Mouse (Mus musculus): ENCODE data around the gene CN725425.

Gene CN725425

DNA sequence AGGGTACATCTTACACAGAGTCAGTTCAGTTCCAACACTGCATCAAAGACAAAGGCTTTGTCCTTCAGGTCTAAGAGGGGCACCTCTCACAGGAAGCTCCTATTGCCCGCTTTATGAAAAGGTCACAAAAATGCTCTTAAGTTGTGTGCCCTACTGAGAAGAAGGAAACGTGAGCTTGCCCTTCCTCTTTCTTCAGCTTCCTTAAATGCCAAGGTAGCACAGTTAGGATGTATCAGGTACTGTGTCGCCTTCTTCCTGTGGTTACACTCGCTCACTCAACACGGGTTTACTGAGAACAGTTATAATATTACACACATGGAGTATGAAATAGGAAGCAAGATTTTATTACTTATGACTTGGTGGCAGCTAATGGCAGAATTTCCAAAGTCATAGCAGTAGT is 38.0 kb downstream of the CN725425 start:
- no peak for DNase-seq

DNA sequence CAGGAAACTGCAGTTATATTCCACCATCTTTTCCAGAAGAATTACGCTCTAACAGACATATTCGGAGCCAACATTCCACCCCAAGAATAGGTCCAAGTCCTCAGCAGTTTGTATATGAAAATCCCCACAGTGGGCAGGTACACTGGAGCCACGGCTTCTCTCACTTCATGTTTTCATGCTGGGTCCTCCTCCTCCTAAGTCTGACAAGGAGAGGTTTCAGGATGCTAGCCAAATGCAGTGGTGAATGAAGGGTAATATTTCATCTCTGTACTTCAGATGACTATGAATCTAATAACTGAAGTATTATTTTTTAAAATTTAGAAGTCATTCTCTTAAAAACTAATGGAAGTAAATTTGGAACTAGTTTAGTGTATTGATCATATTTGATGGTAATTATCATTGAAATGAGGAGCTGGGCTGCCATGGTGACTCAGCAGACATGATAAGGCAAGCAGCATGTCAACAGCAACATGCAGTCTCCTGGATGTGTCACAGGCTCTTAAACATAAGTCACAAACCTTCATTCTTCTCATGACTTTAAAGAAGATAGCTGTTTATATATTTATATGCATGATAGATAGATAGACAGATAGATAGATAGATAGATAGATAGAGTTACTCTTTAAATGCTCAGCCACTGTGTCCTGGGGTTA is 41.5 kb downstream of the CN725425 start:
- DNase-seq: no peak

DNA sequence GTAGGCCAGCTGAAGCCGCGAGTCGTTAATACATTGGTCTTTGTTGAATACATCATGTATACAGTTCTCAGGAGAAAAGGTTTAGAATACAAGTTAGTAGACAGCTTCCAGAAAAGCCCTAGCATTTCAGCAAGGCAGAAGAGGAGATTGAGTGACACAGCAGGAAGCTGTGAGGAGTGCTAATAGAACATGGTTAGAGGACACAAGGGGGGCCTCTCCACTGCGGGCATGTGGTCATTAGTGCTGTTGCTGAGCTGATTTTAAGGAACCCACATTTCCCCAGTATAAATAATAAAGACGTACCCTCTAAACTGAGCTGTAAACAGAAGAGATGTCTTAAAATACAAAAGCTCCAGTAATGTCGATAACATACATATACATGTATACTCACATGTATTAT is 51.5 kb downstream of the CN725425 start:
- DNase-seq: no peak

DNA sequence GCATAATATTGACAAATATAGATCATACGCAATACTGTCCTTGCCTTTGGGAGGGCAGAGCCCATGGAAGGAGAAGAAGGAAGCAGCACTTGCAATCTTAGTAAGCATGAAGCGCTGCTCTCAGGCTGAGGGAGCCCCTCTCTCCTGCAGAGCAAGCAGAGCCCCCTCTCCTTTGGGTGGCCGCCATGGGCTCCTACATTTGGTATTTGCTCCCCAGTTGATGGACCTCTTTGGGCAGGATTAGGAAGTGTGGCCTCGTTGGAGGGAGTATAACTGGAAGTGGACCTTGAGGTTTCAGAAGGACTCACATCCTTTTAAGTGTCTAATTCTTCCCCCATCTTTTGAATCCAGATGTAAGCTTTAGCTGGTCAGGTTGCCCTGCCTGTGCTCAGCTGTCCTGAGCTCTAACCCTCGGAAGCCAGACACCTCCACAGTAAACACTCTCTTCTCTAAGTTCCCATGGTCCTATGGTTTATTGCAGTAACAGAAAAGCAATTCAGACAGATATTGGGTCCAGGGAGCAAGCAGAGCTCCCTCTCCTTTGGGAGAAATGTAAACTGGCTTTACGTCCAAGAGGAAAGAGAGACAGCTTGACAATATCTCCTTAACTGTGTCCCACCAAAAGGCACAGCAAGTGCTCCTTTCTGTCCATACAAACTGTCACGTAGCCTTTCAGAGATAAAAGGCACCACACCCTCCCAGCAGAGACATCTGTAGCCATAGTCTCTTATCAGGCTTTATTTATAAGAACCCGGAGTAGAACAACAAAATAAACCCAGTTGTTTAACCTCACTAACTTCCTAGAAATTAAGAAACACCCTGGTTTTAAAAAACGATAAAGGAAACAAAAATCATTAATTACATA is 52.5 kb downstream of the CN725425 start:
- no peak for DNase-seq

DNA sequence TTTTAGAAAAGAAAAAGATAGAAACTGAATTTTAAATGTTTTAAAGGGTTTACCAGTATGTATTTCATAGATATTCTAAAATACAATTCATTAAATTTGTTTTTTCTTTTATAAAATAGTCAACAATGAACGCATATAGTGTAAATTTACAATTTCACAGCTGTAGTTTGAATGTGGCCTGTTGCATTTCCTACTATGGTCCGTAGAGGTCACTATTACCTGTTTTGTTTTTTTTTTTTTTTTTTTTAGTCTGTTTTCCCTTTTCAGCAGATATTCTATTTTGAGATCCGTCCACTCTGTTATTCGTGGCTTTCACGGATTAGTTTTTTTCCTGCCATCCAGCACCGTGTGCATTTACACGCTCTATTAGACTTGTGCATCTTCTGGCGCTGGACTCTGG is 53.7 kb downstream of the CN725425 start:
- no peak for DNase-seq

DNA sequence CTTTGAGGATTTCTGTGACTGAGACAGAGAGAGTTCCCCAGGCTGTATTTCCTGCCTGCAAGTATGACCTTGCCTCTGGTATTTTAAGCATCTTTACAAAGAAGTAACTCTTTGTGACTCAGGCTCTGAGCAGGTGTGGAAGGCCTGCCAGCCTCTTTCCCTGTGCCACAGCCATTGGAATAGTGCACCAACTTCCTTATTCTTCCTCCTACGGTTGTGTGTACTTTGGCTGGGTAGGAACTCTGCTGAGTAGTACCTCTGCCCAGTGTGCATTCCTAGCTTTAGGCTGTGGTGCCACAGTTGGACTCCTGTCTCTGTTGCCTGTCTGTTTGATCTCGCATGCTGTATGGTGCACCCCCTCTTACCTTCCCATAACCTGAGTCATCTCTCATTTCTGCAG is 56.0 kb downstream of the CN725425 start:
- no peak for DNase-seq

DNA sequence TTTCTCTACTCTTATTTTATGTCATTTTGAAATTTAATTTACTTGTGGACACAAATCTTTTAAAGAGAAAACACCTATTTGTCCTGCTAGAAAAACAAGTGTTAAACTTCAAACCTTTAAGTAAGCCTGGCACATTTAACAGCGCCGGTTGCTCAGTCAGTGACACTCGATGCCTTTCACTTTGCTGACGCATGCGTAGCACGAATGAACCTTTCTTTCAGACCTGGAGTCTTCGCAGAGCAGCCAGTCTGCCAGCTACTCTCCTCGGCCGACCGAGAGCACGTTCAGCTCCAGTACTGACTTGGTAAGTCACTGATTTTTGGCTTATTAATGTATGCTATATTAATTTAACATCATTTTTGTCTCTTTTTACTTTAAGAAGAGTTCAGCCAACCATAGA is 57.8 kb downstream of the CN725425 start:
- DNase-seq: no peak

DNA sequence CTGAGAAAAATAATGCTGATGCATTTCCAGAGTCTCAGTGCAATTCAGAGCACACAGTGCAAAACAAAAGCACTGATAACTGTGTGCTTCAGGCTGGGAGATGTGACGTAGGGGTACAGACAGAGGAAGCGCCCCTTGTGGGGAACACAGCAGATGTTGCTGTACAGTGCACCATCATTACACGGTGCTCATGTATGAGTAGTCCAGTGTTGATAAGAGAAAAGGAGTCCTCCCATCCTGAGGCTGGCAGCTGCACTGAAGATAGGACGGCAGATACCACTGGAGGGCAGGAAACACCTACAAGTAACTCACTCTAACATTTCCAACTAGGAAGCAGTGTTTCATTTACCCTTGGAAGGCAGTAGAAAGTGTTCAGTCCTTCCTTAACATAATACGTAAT is 61.3 kb downstream of the CN725425 start:
- DNase-seq: no peak

DNA sequence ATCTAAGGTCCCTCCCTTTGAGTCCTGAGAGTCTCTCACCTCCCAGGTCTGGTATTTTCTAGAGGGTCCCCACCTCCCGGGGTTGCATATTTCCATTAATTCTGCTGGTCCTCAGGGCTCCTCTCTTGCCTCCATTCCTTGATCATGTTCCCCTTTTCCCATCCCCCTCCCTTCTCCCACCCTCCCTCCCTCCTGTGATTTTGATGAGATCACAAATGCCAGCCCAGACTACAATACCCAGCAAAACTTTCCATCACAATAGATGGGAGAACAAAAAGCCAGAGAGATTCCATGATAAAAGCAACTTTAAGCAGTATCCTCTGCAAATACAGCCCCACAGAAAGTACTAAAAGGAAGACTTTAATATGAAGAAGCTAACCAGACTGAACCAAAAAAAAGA is 64.6 kb downstream of the CN725425 start:
- no peak for DNase-seq

DNA sequence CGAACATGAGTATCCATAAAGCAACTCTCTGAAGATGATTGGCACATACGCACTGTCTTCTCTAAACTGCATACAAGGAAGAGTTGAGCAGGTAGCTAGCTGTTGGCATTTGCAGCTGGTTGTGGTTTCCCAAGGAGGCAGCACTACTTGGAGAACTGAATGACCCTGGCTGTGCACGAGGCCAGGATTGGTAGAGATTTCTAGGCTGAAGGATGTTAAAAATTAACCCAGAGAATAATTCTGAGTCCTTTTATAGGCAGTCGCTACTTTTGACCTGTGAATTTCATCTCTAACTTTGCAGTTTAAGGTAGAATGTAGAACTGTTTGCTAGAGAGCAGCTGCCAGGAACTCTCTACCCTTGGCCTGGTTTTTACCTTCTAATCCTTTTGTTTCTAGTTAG is 69.2 kb downstream of the CN725425 start:
- no peak for DNase-seq

DNA sequence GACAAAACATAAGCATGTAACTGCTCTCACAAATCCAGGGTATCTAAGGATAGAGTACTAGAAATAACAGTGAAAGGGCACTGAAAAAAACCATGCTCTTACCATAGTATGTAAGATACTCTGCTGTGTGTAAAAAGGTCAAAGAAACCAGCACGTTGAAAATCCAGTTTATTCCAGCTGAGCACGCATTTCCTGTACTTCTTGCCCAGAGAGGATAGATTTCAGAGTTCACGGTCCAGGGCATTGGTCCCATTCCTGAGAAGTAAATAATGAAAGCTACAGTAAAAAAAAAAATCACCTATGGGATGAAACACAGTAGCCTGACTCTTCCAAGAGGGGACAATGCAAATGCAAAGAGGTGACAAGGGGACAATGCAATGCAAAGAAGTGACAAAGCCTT is 76.7 kb downstream of the CN725425 start:
- no peak for DNase-seq

DNA sequence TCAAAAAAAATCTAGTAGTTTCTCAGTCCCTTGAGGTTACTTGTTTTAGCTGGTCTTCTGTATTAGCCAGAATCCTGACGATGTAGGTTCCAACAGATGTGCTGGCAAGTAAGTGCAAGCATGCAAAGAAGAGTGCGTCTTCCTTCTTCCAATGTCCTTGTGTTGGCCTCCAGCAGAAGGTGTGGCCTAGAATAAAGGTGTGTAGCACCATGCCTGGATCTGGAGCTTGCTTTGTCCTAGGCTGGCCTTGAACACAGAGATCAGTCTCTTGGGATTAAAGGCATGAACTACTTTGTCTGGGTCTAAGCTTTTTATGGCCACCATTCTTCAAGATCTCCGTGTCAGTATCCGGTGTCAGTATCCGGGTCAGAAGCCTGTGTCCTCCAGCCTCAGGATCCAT is 80.3 kb downstream of the CN725425 start:
- no peak for DNase-seq

DNA sequence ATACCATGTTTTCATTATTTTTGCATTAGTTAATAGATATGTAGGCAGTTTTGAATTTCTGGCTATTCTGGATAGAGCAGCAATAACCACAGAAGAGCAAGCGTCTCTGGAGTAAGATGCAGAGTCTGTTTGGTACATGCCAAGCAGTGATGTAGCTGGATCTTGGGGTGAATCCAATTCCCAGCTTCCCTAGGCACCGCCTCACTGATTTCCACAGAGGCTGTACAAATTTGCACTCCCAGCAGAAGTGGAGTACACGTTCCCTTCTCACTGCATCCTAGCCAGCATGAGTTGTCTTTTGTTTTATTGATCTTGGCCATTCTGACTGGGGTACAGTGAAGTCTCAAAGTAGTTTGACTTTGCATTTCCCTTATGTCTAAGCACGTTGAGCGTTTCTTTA is 82.2 kb downstream of the CN725425 start:
- no peak for DNase-seq

DNA sequence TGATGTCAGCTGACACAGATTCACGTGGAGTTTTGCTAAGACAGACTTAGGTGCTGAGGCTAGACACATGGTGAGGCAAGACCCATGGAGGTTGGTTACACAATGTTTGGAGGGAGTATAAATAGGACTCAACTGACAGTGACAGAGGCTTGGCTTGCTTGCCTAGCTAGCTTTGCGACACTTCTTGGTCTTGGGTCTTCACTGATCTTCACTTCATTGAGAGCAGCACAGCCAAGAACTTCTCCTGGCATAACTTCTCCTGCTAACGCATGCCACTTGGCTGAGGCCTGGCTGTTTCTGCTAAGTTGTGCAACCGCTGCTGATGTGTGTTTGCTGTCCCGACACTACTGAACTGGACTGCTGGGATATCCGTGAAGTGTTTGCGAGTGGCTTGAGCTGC is 83.5 kb downstream of the CN725425 start:
- no peak for DNase-seq

DNA sequence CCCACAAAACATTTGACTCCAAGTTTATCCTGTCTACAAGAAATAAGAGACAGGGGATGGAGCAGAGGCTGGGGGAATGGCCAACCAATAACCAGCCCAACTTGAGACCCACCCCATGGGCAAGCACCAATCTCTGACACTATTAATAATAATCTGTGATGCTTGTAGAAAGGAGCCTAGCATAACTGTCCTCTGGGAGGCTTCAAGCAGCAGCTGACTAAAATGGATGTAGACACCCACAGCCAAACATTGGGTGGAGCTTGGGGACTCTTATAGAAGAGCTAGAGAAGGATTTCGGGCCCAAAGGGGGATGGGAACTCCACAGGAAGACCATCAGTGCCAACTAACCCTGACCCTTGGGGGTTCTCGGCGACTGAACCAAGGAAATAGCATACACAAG is 84.1 kb downstream of the CN725425 start:
- DNase-seq: no peak

DNA sequence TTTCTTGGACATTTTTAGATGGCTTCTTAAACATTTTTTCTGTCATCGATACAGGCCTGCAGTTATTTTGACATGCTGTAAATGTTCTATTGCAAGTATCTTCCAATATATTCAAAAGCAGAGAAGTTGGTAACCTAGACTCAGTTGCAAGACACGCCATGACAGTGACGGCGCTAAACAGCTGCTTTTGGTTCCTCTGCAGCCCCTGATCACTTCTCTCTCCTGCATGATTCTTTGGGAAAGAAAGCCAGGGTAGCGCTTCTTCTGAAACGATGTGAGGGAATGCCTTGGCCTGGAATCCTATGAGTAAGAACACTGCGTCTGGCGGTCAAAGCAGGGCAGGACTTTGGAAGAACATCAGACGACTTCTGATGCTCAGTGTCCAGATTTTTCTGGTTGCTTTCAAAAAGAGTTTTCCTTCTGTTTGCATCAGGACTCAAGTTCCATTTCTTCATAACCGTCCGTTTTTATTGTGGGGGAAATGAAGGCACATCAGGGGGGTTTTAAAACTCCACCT is 100.1 kb downstream of the CN725425 start:
- no peak for DNase-seq

DNA sequence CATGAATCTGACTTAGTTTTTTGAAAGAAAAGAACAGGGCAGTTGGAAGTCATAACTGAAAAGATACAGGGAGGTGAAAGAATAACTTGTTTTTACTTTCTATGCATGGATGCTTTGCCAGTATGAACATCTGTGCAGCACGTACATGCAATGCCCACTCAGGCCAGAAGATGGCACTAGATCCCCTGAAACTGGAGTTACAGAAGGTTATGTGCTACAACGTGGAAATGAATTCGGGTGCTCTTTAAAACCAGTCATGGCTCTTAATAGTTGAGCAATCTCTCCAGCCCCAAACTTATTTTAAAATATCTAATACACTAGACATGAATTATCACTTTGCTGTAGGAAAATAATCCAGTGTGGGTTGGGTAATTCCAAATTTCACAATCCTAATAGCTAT is 102.1 kb downstream of the CN725425 start:
- DNase-seq: peak; percentile 93

DNA sequence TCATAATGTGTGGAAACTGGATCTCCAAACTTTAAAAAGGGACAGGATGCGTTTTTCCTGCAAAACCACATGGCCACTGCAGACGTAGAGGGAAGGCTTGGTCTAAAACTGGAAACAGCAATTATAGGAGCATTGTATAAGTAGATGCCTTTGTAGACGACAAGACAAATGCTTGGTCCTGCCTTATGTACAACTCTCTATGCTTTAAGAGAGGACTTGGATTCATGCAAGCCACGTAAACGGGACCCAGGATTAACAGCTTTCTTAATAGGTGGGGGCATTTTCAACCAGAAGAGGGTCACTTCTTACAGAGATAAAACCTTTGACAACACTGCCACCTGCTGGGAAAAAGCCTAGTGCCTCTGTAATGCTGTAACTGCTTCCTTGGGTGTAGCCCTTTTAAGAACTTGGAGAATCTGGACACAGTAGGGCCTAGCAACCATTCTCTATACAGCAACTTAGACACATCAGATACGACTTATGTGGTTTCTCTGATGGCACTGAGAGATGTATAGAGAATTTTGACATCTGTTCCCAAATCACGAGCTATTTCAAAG is 105.1 kb downstream of the CN725425 start:
- DNase-seq: no peak

Data from cerebellum, adult 9-10 months (tissue).